Mouse (Mus musculus): ENCODE measurements around the gene Arhgdig. TPM values are rescaled to one million over a fixed set of nuclear protein-coding genes. Genes with fewer than 3 reads are reported as not detected.
"Not testable (repeated sequence)": the region's sequence is repeated elsewhere in the genome, so short reads cannot be mapped to it uniquely, and the experiment has no call there.

The Arhgdig gene
- polyA plus RNA-seq, 1 experiment from 2014 or later, result 4.7 TPM

DNA sequence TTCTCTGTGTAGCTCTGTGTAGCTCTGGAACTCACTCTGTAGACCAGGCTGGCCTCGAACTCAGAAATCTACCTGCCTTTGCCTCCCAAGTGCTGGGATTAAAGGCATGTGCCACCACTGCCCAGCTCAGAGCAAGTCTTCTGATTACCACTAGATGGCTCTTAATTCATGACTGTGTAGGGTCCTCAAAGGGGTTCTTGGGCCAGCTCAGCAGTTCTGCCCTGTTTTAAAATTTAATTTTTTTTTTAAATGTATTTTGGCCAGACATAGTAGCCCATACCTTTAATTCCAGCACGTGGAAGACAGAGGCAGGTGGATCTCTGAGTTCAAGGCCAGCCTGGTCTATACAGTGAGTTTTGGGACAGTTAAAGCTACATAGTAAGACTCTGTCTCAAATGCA, 32.3 kb downstream of the Arhgdig start:
- not testable (repeated sequence) for DNase-seq (ENCODE audit: low spot score); H3K36me3 ChIP-seq (ENCODE audit: control insufficient read depth, insufficient read depth, low read length); H3K4me1 ChIP-seq (replicated peaks; ENCODE audit: control insufficient read depth, insufficient read depth, low read length); H3K27ac ChIP-seq (ENCODE audit: low read depth, low read length); H3K27me3 ChIP-seq (ENCODE audit: control insufficient read depth, insufficient read depth, low read length); H3K9ac ChIP-seq (ENCODE audit: low read length); H3K9me3 ChIP-seq (ENCODE audit: control insufficient read depth, low read length); H3K4me2 ChIP-seq (ENCODE audit: low read depth, low read length, severe bottlenecking); ATAC-seq (replicated peaks; ENCODE audit: low FRiP score); H3K4me3 ChIP-seq (ENCODE audit: low read depth, low read length)
- 88% methylated on average over 2 of the region's 2 CpGs for WGBS

DNA sequence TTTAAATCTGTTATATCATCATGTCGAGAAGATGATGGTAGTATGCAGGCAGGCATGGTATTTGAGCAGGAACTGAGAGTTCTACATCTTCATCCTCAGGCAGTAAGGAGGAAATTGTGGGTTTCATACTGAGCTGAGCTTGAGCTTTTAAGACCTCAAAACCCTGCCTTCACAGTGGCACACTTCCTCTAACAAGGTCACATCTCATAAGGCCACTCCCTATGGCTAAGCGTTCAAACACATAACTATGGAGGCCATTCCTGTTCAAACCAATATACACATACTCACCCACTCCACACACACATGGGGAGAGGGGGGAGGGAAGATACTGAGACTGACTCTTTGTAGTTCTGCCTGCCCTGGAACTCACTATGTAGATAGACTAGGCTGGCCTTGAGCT, 39.5 kb downstream of the Arhgdig start:
- Histone ChIP-seq H3K9me3 (ENCODE audit: control insufficient read depth, low read length) (no peaks in the 10 kb centered on the region), H3K36me3 (ENCODE audit: control insufficient read depth, insufficient read depth, low read length) (no peaks in the 10 kb centered on the region; the same call in 1 of the 2 replicates), H3K4me1 (replicated peaks; ENCODE audit: control insufficient read depth, insufficient read depth, low read length) (no peaks in the 10 kb centered on the region), H3K9ac (ENCODE audit: low read length) (no peak overlapping the region), H3K27me3 (ENCODE audit: control insufficient read depth, insufficient read depth, low read length) (no peaks in the 10 kb centered on the region), H3K27ac (ENCODE audit: low read depth, low read length) (no peak overlapping the region), H3K4me2 (ENCODE audit: low read depth, low read length, severe bottlenecking) (no peak overlapping the region), H3K4me3 (ENCODE audit: low read depth, low read length) (no peak overlapping the region)
- ATAC-seq (replicated peaks; ENCODE audit: low FRiP score) (no peak), DNase-seq (ENCODE audit: low spot score) (no peak)
- WGBS, result 100% methylated on average over 2 of the region's 2 CpGs

DNA sequence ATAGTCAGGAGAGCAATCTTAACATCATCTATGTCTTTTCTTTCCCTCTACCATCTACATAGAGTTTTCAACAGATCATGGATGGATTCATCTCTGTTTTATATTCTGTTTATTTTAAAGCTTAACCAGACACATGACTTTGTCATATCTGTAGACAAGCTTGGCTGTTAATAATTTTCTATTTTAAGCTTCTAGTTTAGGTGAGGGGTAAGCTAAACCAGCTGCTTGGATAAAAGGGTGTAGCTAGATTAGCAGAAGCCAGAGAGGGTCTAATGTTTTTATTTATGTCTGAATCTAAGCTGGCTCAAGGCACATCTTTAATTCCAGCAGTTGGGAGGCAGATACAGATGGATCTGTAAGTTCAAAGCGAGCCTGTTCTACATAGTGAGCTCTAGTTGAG, 44.9 kb downstream of the Arhgdig start:
- DNase-seq (ENCODE audit: low spot score) (no peak), ATAC-seq (replicated peaks; ENCODE audit: low FRiP score) (no peak)
- H3K9me3 ChIP-seq (ENCODE audit: control insufficient read depth, low read length), result no peaks in the 10 kb centered on the region
- no peaks in the 10 kb centered on the region for H3K4me1 ChIP-seq (replicated peaks; ENCODE audit: control insufficient read depth, insufficient read depth, low read length)
- 95% methylated on average over 1 of the region's 1 CpGs for WGBS
- H3K4me3 ChIP-seq (ENCODE audit: low read depth, low read length), result no peak overlapping the region
- no peaks in the 10 kb centered on the region for H3K27me3 ChIP-seq (ENCODE audit: control insufficient read depth, insufficient read depth, low read length)
- H3K36me3 ChIP-seq (ENCODE audit: control insufficient read depth, insufficient read depth, low read length), result no peaks in the 10 kb centered on the region
- no peak overlapping the region for H3K27ac ChIP-seq (ENCODE audit: low read depth, low read length)
- no peak overlapping the region for H3K9ac ChIP-seq (ENCODE audit: low read length)
- no peak overlapping the region for H3K4me2 ChIP-seq (ENCODE audit: low read depth, low read length, severe bottlenecking)

DNA sequence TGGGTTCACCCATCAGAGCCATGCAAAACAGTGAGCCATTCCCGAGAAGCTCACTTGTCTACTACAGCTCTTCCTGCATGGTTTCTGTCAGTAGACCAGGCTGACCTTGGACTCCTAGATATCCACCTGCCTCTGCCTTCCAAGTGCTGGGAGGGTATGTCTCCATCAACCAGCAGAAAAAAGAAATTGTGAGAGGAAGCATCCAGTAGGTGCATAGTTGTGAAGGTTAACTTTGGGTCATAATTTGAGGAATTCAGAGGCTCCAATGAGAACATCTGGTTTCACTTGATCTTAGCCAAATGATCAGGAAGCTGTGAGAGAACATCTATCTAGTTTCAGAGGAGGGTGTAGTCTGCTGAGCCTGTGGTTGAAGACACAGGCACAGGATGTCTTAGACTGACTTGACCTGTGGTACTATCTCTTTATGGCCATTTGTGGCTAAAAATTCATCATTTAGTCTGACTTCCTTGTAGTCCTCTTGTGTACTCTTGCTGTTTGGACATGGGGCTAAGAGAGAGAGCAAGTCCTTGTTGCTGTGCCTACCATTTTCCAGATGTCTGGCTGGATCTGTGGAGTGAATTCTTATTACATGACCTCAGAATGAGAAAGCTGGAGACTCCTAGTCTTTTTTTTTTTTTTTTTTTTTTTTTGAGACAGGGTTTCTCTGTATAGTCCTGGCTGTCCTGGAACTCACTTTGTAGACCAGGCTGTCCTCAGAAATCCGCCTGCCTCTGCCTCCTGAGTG, 55.5 kb downstream of the Arhgdig start:
- ATAC-seq (replicated peaks; ENCODE audit: low FRiP score), result no peak
- Histone ChIP-seq H3K4me2 (ENCODE audit: low read depth, low read length, severe bottlenecking) (no peak overlapping the region), H3K27ac (ENCODE audit: low read depth, low read length) (no peak overlapping the region), H3K27me3 (ENCODE audit: control insufficient read depth, insufficient read depth, low read length) (no peaks in the 10 kb centered on the region), H3K9ac (ENCODE audit: low read length) (no peak overlapping the region), H3K4me3 (ENCODE audit: low read depth, low read length) (no peak overlapping the region), H3K36me3 (ENCODE audit: control insufficient read depth, insufficient read depth, low read length) (peaks cover 9% of the 10 kb centered on the region), H3K9me3 (ENCODE audit: control insufficient read depth, low read length) (no peaks in the 10 kb centered on the region), H3K4me1 (replicated peaks; ENCODE audit: control insufficient read depth, insufficient read depth, low read length) (no peaks in the 10 kb centered on the region)
- DNase-seq (ENCODE audit: low spot score), result no peak
- 92% methylated on average over 2 of the region's 2 CpGs for WGBS

Other genes starting within 250 kb of the Arhgdig start
- gene Capn15, start 222.0 kb downstream of the Arhgdig start, polyA plus RNA-seq (2014; fragmentation: Nextera tagmentation; extraction: Ambion mirVana), result 31.4 and 33.1 TPM in 2 replicates
- 31.3 and 35.1 TPM in 2 replicates for gene Rab11fip3, start 138.2 kb downstream of the Arhgdig start, polyA plus RNA-seq (2014; fragmentation: Nextera tagmentation; extraction: Ambion mirVana)
- gene Decr2, start 117.4 kb downstream of the Arhgdig start, polyA plus RNA-seq (2014; fragmentation: Nextera tagmentation; extraction: Ambion mirVana), result 22.5 and 24.6 TPM in 2 replicates
- 74.6 and 89.6 TPM in 2 replicates for gene Nme4, start 112.2 kb downstream of the Arhgdig start, polyA plus RNA-seq (2014; fragmentation: Nextera tagmentation; extraction: Ambion mirVana)
- 1.2 and 1.3 TPM in 2 replicates for gene Tmem8, start 94.5 kb downstream of the Arhgdig start, polyA plus RNA-seq (2014; fragmentation: Nextera tagmentation; extraction: Ambion mirVana)
- 273 and 285 TPM in 2 replicates for gene Mrpl28, start 84.3 kb downstream of the Arhgdig start, polyA plus RNA-seq (2014; fragmentation: Nextera tagmentation; extraction: Ambion mirVana)
- gene Axin1, start 69.1 kb downstream of the Arhgdig start, polyA plus RNA-seq (2014; fragmentation: Nextera tagmentation; extraction: Ambion mirVana), result 19.1 and 24.9 TPM in 2 replicates
- 0.52 and 0.68 TPM in 2 replicates for gene Pdia2, start 8.7 kb downstream of the Arhgdig start, polyA plus RNA-seq (2014; fragmentation: Nextera tagmentation; extraction: Ambion mirVana)
- gene Rgs11, start 4.8 kb downstream of the Arhgdig start, polyA plus RNA-seq (2014; fragmentation: Nextera tagmentation; extraction: Ambion mirVana), result 0.96 and 2.5 TPM in 2 replicates
- 21.3 and 24.1 TPM in 2 replicates for gene Fam234a, start 36.5 kb upstream of the Arhgdig start, polyA plus RNA-seq (2014; fragmentation: Nextera tagmentation; extraction: Ambion mirVana)
- gene Luc7l, start 45.1 kb upstream of the Arhgdig start, polyA plus RNA-seq (2014; fragmentation: Nextera tagmentation; extraction: Ambion mirVana), result 134 and 151 TPM in 2 replicates
- gene Neurl1b, start 207.0 kb upstream of the Arhgdig start, polyA plus RNA-seq (2014; fragmentation: Nextera tagmentation; extraction: Ambion mirVana), result 0.35 and 0.45 TPM in 2 replicates

Measured in forebrain, embryonic 11.5 days (tissue).